Mouse (Mus musculus) spleen, adult 18-20 months (tissue): ENCODE results near the gene Mfsd4b3.
"Not testable (repeated sequence)": the region's sequence is repeated elsewhere in the genome, so short reads cannot be mapped to it uniquely, and the experiment has no call there.

ENCODE experiments used
- DNase-seq, 2 experiments: peaks; one replicate each; pipeline ENCODE4 v3.0.0; 2022; ENCODE audit warnings: mixed read lengths in 2 of 2

The Mfsd4b3 gene

GRCm38 (mm10) chr10:39959761-39960440 lies at the start of gene Mfsd4b3:
Gene Mfsd4b3, minus strand, starts transcription at chr10:39960153.
- DNase-seq: peak; percentile 79 to 87

GRCm38 (mm10) chr10:40009591-40009990 lies 49.6 kb upstream of the Mfsd4b3 start:
- no peak for DNase-seq

GRCm38 (mm10) chr10:40008847-40009246 lies 48.9 kb upstream of the Mfsd4b3 start:
- not testable (repeated sequence) for DNase-seq

GRCm38 (mm10) chr10:40007953-40008352 lies 48.0 kb upstream of the Mfsd4b3 start:
- DNase-seq: no peak

- no peak for DNase-seq
These were observed 47.0 kb upstream of the Mfsd4b3 start for GRCm38 (mm10) chr10:40006963-40007362.

- DNase-seq: no peak
These were observed 40.8 kb upstream of the Mfsd4b3 start for GRCm38 (mm10) chr10:40000746-40001145.

GRCm38 (mm10) chr10:39991155-39991554 lies 31.2 kb upstream of the Mfsd4b3 start:
- DNase-seq: no peak

- DNase-seq: no peak
These were observed 26.5 kb upstream of the Mfsd4b3 start, which contains the start of gene Mfsd4b5 for GRCm38 (mm10) chr10:39986466-39986865. Gene Mfsd4b5, minus strand, starts transcription at chr10:39986646.

GRCm38 (mm10) chr10:39982604-39983003 lies 22.7 kb upstream of the Mfsd4b3 start:
- DNase-seq: no peak

- DNase-seq: no peak
These were observed 18.3 kb upstream of the Mfsd4b3 start for GRCm38 (mm10) chr10:39978231-39978630.

- DNase-seq: no peak
These were observed 17.4 kb upstream of the Mfsd4b3 start for GRCm38 (mm10) chr10:39977346-39977745.

GRCm38 (mm10) chr10:39975771-39976170 lies 15.8 kb upstream of the Mfsd4b3 start:
- DNase-seq: no peak

GRCm38 (mm10) chr10:39974982-39975381 lies 15.0 kb upstream of the Mfsd4b3 start:
- no peak for DNase-seq

- no peak for DNase-seq
These were observed 7.6 kb upstream of the Mfsd4b3 start for GRCm38 (mm10) chr10:39967512-39967911.

GRCm38 (mm10) chr10:39961906-39962305 lies 2.0 kb upstream of the Mfsd4b3 start:
- DNase-seq: no peak

GRCm38 (mm10) chr10:39960441-39960822 lies 479 bp upstream of the Mfsd4b3 start:
- DNase-seq: no peak

GRCm38 (mm10) chr10:39958266-39958665 lies 1.7 kb downstream of the Mfsd4b3 start:
- DNase-seq: no peak

GRCm38 (mm10) chr10:39956340-39956878 lies 3.5 kb downstream of the Mfsd4b3 start:
- DNase-seq: no peak

GRCm38 (mm10) chr10:39955163-39955562 lies 4.8 kb downstream of the Mfsd4b3 start:
- DNase-seq: no peak

- no peak for DNase-seq
These were observed 10.5 kb downstream of the Mfsd4b3 start for GRCm38 (mm10) chr10:39949377-39949954.

GRCm38 (mm10) chr10:39947195-39947594 lies 12.8 kb downstream of the Mfsd4b3 start:
- not testable (repeated sequence) for DNase-seq

GRCm38 (mm10) chr10:39936553-39936952 lies 23.4 kb downstream of the Mfsd4b3 start:
- no peak for DNase-seq

- DNase-seq: no peak
These were observed 33.3 kb downstream of the Mfsd4b3 start, which contains the start of gene Mfsd4b2 for GRCm38 (mm10) chr10:39926616-39927139. Gene Mfsd4b2, minus strand, starts transcription at chr10:39926923.

- DNase-seq: not testable (repeated sequence)
These were observed 35.4 kb downstream of the Mfsd4b3 start for GRCm38 (mm10) chr10:39924556-39924955.
